Mouse (Mus musculus) thymus, adult 18-20 months (tissue): ENCODE data around the gene Dcaf7.
"Not testable (repeated sequence)": the region's sequence is repeated elsewhere in the genome, so short reads cannot be mapped to it uniquely, and the experiment has no call there.

ENCODE experiments used
- DNase-seq, 2 experiments: peaks; one replicate each; pipeline ENCODE4 v3.0.0; 2022; ENCODE audit warnings: mixed read lengths in 2 of 2

Gene Dcaf7

GRCm38 (mm10) chr11:106045780-106046179 is 9.1 kb downstream of the Dcaf7 start:
- no peak for DNase-seq

GRCm38 (mm10) chr11:106046584-106046983 is 9.9 kb downstream of the Dcaf7 start:
- no peak for DNase-seq

- DNase-seq: no peak
These were observed 17.2 kb downstream of the Dcaf7 start for GRCm38 (mm10) chr11:106053921-106054320.

DNA sequence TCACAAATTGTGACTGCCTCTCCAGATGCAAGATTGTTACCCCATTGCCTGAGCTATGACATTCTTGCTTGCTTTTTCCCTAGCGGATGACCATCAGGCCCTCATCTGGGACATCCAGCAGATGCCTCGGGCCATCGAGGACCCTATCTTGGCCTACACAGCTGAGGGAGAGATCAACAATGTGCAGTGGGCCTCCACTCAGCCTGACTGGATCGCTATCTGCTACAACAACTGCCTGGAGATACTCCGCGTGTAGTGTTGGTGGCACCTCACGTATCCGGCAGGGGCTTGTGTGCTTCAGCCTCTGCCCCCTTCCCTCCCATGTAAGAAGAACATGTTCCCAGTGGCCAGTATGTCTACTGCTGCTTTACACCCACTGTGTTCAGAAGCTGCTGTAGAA is 17.9 kb downstream of the Dcaf7 start:
- DNase-seq: no peak

DNA sequence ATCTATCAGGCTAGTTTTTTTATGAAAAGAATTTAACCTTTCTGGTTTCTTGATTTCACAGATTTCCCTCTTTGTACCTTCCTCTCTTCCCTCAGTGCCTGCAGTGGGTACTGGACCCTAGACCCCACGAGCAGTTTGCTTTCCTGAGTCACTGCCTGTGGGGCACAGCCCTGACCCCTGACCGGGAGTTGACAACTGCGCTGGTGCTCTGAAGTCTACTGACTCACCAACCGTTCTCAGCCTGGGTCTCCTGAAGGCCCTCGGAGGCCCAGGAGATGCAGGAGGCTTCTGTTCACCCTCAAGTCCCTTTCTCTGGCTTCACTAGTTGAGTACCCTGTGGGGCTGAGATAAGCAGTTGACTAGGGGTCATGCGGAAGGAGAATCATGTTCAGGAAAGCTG is 18.7 kb downstream of the Dcaf7 start:
- DNase-seq: no peak

GRCm38 (mm10) chr11:106056819-106057491 is 20.3 kb downstream of the Dcaf7 start:
- DNase-seq: peak; percentile 35 to 63

DNA sequence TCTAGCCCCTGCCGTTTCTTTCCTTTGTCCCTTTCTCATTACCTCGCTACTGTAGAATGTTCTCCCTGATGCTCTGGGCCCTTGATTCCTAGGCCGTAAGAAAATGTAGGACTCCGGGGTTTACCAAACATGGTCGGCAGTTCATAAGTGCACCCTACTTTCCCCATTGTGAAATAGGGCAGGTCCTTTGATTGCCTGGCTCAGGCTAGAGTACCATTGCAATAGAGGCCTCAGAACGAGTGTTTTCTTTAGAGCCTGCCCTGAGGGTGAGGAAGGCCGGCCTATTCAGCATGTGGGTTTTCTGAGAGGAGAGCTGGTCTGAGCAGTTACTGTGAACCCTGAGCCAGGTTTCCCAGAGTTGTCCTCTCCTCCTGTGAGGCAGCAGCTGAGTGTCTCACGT is 21.3 kb downstream of the Dcaf7 start:
- no peak for DNase-seq

- DNase-seq: no peak
These were observed 23.9 kb downstream of the Dcaf7 start for GRCm38 (mm10) chr11:106060549-106060948.

DNA sequence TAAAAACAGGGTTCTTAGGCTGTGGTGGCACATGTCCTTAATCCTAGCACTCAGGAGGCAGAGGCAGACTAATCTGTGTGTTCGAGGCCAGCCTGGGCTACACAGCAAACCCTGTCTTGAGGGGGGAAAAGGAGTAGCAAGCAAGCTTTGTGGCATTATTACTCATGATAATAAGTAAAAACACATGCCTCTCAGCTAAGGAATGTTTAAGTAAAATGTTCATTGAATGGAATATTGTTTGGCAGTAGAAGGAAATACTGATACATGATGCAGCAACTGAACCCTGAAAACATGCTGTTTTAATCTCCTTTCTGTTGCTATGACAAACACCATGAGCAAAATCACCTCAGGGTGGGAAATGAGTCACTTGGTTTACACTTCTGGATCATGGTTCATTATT is 24.6 kb downstream of the Dcaf7 start:
- no peak for DNase-seq

- no peak for DNase-seq
These were observed 27.1 kb downstream of the Dcaf7 start for GRCm38 (mm10) chr11:106063756-106064155.

DNA sequence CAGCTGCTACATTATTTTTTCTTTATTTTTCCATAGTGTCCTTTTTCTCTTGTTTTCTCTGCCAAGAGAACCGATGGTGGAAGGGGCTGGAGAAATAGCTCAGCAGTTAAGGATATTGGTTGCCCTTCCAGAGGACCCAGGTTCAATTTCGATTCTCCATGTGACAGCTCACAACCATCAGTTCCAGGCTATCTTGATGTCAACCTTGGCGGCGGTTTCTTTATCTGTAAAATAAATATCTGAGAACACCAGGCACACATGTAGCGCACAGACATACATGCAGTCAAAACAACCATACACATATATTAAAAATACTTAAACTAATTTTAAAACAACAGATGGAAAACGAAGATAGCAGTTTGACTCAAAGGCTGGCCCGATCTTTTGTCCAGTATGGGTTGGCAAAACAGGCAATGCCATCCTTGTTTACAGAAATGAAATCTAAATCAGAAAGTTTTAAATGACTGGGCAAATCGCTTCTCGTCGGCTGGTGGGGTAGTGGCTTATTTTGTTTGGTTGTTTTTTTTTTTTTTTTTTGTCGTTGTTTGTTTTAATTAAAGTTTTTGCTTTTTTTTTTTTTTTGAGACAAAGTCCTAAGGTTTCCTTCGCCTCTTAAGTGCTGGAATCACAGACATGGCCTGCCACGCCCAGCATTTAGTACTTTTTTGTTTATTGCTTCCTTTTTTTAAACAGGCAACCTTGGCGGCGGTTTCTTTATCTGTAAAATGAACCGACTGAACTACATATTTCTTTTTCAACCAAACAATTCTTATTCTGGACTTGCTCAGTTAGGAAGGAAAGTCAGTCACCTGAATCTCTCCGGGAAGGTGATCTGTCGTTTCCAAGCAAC is 28.6 kb downstream of the Dcaf7 start:
- no peak for DNase-seq

DNA sequence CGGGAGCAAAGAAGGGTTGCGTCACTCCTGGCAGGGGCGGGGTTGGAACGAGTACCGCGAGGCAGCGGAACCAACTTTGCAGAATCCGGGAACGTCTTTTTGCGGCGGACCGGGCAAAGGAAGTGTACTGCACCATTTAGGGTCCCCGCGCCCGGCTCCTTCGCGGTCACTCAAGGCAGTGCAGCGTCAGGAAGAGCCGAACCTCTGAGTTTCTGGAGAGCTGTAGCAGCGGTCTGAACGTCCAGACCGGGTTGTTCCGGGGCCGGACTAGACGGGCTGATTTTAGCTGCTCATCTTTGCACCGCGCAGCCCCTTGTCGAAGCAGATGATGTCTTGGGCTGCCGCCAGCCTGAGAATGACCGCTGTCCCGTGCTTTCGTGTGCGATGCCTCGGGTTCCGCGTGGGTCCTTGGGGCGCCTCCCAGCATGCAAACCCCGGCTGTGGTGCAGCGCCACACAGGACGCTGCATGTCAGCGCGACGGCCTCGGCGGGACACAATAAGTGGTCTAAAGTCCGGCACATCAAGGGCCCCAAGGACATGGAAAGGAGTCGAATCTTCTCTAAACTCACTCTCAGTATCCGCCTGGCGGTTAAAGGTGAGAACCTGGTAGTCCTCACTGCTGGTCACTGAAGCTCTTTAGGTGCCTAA is 29.4 kb downstream of the Dcaf7 start, which contains the start of gene Taco1:
Gene Taco1, plus strand, starts transcription at position 139 of the 649 bp plus-strand sequence.
- peak; percentile 81 to 82 for DNase-seq

DNA sequence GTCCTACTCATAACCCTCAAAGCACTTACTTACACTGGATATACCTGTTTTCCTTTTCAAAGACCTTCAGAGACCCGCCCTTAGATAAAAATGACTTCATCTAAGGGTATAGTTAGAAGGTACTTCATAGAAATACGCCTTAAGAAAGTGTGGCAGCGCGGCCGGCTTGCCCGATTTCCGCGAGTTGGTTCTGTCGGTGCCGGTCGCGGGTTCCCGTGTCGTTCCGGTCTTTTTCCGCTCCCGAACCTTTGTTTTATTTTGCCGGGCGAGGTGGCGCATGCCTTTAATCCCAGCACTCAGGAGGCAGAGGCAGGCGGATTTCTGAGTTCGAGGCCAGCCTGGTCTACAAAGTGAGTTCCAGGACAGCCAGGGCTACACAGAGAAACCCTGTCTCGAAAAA is 29.9 kb downstream of the Dcaf7 start:
- DNase-seq: not testable (repeated sequence)

DNA sequence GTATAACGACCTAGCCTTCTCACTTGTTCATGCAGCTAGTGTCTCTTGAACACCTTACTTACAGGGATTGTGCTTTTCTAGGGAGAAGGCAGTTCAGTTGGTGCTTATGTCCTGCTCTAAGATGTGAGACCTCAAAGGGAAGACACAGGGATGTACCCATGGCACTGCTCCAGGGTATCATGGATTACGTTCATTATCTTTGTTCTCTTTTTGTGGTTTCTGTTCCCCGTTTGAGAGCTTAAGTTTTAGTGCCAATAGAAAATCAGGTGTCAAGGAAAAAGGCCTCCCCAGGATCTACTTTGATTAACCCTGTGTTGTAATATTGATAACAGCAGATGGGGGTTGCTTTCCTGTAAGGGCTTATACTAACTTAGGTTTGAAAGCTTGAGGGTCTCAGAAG is 37.1 kb downstream of the Dcaf7 start:
- DNase-seq: no peak

GRCm38 (mm10) chr11:106076321-106076720 is 39.6 kb downstream of the Dcaf7 start:
- DNase-seq: peak; percentile 14 to 29

DNA sequence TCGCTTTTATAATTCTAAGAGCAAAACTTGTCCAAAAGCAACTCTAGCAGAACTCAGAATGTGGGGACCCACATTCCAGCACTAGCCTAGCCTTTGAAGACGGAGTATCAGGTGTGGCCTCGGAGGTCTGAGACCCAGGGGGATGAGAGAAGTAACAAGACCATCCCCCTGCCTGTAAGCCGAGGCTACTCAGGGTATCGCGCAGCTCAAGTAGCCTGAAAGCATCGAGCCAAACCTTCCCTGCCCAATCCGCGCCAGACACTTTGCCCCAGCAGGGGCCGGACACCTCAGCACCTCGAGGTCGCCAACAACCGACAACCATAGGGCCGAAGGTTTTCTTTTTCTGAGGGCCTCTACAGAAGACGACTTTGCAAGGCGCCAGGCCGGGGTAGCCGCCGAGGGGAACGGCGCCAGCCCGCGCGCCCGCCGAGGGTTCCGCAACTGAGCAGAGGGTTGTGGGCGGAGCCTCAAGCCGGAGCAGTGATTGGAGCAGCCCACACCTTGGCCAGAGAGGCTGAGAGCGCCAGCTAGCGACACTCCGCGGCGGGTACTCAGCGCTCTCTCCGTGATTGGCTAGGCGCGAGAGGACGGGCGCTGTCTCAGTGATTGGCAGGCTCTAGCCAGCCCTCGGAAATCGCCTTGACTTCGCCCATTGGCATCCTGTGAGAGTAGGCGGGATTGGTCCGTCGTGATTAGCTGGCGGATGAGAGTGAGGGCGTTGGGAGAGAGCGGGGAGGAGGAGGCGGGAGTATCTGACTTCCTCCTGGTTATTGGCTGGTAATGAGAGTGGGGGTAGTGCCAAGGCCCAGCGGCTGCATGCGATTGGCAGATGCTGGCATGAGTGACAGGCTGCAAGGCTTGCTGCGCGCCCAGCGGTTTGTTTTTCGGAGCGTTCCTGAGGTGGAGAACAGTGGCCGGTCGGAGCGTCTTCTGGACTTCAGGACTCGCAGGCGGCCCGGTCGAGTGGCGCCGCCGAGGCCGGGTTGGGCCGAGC is 47.3 kb downstream of the Dcaf7 start, which contains the start of gene Map3k3:
Gene Map3k3, plus strand, starts transcription at position 906 of the 994 bp plus-strand sequence.
- peak; percentile 99 to 100 for DNase-seq

GRCm38 (mm10) chr11:106084911-106085561 is 48.4 kb downstream of the Dcaf7 start:
- DNase-seq: peak; percentile 68 to 70

GRCm38 (mm10) chr11:106098223-106098622 is 61.6 kb downstream of the Dcaf7 start:
- no peak for DNase-seq

- DNase-seq: no peak
These were observed 66.2 kb downstream of the Dcaf7 start for GRCm38 (mm10) chr11:106102866-106103265.

DNA sequence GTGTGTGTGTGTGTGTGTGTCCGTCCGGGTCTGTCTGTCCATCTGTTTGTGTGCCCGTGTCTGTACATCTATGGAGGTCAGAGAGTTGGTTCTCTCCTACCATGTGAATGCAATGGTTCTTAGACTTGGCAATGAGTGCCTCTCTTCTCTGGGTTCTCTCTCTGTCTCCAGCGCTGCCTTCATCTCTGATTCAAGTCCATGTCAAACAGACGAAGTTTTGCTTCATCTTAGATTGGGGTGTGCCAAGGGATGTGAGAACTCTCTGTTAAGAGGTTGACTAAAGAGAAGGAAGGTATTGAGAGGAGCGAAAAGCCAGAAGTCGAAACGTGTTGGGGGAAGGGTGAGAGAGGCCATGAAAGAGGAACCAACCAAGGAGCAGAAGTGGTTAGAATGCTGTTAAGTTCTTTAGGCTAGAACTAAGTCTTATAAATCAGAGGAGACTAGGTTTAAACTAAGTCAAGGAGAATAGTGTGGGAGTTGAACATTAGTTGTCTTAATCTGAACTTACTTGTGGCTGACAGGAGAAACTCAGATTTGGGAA is 69.4 kb downstream of the Dcaf7 start:
- no peak for DNase-seq
